Mouse (Mus musculus): Measurements from ENCODE around the gene Tbx5.

Tbx5 gene

DNA sequence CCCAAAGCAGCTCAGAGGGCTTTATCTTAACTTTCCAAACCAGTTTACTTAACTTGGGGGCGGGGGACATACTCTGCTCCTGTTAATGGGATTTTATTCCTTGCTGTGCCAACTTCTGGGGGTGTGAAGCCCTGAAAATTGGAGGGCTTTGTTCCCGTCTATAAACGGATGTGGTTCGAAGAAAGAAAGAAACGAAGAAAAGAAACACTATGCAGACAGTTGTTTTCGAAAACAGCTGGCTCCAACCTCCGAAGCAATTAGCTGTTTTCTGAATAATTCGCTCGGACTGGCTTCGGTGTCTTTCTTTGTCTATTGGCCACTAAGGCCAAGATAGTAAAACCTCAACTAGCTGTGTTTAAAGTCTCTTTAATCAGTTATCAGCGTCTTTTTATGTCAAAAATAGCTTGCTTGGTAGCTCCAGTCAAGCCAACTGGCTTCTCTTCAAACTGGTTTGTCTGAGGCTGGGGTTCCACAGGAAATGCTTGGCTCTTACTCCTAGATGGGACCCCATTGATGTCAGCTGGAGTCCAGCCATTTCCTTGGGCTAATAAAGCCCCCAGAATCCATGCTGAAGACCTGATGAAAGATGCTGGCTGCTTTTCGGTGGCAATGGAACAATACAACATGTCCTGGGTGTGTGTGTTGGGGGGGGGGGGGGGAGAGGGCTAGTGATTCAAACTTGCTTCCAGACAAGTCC, 21.3 kb upstream of the Tbx5 start:
- DNase-seq: no peak

DNA sequence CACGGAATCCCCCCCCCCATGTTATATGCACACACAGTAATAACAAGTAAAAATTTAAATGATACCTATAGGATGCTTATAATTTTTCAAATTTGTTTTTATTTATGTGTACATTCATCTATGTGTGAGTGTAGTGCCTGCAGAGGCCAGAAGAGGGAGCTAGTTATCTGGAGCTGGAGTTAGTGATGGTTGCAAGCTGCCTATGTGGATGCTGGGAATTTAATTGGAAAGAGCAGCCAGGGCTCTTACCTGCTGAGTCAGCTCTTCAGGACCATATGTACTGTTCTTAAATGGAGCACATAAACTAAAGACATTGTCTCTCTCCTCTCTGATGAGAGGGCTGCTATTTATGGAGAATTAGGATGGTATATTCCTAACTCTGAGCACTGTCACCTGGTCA, 17.2 kb upstream of the Tbx5 start:
- no peak for DNase-seq

DNA sequence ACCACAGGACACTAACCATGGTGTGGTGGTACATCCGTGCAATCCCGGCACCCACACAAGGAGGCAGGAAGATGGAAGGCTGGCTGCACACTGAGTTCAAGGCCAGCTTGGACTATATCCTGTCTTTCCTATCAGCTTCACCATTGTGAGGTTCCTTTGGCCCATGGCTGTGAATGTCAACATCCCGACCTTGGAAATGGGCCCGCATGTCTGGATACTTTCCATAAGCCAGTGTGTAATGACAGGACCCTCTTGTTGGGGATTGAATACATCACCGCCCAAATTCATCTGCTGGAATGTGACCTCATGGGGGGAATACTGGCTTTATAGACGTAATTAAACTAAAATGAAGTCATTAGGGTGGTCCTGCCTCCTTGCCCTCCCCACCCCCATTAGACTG, 12.0 kb upstream of the Tbx5 start:
- DNase-seq: no peak

DNA sequence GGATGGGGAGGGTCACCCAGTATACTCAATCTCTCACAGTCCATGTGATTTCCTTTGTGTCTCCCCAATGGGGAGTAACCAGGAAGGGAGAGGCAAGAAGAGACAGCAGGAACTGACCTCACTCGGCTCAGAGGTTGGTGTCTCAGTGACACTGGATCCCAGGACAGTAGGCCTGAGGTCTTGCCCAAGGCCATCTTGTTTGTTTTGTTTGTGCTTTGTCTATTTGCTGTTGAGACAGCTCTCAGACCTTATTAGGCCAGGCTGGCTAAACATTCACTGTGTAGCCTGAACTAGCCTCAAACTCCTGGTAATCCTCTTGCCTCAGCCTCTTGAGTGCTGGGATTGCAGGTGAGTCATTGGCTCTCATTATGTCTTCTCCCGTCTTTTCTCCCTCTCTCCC, 11.0 kb upstream of the Tbx5 start:
- DNase-seq: no peak

DNA sequence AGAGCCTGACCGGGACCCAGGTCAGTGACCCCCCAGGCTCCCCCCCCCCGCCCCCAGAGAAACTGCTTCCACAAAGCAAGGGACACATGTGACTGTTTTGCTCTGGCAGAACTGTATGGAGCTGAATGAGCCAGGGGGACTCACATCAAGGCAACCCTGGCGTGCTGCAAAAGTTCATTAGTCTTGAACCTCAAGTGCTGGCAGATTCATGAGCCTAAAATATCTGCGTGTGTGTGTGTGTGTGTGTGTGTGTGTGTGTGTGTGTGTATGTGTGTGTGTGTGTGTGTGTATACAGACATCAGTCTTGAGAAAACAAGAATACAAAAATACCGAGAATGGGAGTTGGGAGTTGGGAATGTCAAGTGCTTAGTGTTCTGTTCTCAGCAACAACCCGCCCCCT, 5.1 kb upstream of the Tbx5 start:
- no peak for DNase-seq

DNA sequence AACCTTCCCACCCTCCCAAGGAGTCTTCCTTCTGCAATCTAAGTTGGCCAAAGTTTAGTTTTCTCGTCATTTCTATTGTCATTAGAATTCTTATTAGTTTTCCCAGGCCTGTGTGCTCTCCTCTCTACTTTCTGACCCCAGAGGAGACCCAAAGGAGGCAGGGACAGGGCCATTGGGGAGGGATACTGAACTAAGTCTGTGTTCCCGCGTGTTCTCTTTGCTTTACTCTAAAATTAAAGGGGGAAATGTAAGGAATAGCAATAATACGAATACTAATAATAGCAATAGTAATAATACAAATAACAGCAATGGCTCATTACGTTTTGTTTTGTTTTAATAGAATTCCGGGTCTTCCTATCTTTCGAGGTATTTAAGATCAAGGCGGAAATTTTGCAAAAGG, 1.9 kb upstream of the Tbx5 start:
- no peak for DNase-seq

DNA sequence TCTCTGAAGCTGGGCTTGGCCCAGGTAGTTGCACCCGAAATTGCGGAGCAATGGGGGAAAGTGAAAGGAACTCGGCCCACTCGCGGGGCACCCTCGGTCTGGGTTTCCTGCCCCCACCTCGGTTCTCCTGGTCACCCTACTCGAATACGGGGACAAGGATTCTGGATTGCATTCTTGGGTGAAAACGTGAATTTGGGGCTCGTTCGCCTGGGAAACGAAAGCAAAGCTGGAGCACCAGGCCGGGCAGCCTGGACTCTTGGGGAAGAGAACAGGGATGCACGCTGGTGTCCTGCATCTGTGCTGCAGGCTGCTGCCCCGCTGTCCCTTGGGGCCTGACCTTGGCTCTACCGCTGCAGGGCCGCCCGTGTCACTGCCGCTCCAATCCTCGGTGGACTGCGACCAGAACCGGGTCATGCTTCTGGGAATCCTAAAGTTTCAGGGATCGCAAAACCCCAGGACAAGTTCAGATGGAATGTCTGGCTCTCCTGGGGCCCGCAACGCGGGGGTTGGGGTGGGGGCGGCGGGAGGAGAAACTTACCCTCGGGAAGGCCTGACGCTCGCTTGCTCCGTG, 1.2 kb upstream of the Tbx5 start:
- no peak for DNase-seq

DNA sequence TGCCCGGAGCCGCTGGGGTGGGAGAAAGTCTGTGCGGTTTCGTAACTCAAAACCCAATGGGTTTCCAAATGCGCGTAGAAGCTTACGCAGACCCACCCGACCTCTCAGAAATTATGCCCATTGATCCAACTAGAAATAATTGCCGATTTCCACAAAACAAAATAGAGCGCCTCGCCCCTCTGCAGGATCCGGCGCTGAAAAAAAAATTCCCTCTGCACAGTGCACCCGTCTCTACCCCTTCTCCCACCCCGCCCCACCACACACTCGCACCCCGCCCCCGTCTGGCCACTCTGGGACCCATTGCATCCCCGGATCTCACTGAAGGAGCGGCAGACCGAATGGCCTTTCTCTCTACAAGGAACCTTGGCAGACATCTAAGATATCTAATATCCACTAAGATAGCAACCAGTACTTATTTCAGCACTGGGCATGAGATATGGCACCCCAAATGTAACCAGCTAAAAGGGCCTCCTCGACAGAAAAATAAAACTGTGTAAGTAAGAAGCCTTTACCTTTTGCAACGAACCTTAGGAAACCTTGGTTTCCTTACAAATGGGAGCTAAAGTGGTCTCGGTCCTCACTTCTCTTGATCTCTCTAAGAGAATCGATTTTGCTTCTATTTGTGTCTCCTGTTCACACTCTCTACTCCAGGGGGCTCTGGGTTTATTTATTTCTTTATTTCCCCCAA, 533 bp upstream of the Tbx5 start:
- DNase-seq: no peak

DNA sequence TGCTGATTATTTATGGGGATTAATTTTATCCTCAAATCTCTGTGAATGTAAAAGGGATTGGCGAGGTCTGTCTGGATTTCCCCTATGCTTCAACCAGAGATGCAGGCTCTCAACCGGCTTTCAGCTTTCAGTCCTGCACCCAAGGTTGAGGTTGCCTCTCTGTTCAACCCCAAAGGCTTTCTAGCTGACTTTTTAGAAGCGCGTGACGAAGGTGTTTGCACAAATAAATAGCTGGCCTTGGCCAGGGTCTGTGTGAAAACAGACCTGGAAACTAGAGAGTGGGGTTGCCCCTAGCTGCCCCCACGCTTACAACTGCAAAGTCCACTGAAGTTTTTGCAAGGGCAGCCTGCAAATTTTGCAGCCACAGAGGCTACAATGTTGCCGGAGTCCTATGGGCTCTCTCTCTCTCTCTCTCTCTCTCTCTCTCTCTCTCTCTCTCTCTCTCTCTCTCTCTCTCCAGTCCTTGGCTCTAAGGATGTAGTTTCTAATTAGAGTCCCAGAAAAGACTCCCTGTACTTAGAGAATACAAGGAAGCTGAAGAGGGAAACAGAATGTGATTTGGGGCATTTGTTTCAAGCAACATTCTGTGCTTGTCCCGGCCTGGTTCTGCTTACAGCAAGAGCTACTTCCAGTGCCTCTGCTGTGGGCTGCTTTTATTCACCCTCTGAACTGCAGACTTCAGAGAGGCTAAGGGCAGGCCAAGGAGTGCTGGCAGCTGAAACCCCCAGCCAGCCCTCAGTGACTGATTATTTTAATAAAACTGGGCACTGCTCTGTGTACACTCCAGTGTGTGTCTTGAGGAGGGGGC, 959 bp downstream of the Tbx5 start:
- DNase-seq: no peak

DNA sequence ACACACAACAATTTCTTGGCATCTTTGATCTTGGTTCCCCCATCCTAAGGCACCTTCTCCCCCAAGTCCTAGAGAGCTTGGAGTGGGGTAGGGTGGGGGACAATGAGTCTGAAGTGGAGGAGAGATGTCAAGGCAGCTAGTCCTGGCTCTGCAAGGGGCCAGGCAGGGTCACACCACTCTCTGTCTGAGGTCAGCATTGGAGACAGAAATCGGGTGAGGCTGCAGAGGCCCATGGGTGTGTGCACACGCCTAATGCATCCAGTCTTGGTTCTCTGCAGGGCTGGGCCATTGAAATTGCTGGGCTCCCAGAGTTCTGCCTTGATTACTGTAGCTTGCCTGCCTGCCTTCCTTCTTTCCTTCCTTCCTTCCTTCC, 1.5 kb downstream of the Tbx5 start:
- no peak for DNase-seq

DNA sequence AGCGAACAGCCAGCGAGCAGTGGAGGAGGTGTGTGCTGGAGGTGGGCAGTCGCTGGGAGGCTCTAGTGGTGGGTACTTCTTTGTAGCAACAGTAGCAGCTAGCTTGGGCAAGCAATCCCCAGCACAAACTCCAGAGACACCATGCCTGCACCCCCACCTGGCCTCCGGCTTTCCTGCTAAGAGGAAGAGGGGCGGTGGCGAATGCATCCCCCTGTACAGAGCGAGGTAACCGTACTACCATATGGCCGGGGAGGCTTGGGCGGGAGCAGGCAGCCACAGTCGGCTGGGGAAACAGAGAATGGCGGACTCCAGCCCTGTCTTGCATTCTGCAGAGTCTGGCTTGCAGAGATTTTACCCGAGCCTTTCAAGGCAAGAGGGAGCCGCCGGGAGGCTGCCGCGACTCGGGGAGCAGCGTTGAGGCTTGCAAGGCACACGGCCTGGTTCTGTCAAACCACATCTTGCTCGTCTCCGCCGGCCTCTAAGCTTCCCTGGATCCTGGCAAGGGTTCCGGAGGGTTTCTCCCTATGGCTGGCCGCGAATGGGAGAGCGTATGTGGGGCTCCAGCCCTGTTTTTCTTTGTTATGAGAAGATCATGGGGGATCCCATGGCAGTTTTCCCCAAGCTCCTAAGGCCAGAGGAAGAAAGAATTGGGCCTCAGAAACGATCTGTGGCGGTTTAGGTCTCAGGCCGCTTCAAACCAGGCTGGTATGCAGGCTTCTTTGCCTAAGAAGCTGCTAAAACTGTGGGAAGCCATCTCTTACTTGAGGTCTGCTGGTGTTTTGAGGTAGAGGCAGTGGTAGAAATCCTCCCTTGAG, 2.8 kb downstream of the Tbx5 start:
- no peak for DNase-seq

DNA sequence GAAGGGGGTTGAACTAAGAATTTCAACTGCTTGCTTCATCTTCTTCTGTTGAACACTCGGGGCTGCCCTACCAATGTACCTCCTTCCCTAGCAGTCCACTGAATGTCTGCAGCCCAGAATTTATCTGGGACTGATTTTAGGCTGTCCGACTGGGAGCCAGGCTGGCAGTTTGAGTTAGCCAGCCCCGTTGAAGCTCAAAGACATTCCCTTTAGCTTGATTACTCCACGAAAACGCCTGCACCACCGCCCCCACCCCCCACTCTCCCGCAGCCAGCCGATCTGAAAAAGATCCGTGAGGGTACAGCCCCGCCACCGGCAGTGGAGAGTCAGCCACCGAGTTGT, 3.4 kb downstream of the Tbx5 start:
- DNase-seq: no peak

DNA sequence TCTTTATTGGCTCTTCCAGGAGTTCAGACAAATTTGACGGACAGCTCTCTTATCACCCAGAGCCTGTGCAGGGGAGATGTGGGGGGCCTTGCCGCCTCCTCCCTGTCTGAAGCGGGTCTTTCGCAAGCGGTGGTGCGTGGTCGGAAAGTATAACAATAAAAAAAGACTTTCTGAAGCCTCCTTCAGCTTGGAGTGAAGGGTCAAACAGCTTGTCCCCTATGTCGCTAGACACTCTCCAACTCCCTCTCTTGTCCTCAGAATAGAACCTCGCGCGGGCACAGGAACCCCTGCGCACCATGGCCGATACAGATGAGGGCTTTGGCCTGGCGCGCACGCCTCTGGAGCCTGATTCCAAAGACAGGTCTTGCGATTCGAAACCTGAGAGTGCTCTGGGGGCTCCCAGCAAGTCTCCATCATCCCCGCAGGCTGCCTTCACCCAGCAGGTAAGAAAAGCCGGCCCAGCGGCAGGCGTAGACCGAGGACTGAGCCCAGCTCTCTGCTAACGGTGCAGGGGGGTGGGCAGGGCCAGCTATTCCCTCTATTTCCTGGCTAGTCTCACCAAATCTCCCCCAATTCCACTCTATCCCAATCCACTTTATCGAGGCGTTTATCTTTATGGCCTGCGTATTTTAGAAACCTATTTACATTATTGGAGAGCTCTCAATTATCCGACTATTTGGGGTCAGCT, 4.3 kb downstream of the Tbx5 start:
- DNase-seq: no peak

DNA sequence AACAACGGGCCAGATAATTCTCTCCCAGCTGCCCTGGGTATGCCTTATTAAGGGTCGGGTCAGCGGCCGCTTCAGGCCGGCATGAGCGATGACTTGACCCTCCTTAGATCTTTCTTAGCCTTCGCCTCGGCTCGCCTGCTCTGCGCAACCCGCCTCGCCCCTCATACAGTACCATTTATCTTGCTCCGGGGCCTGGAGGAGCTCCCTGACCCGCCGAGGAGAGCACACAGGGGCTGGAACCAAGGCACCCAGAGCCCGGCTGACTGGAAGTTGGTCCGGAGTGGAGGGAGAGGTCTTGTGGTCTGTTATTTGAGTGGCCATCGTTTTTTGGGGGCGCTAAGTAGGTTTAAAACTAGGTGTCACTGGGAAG, 4.8 kb downstream of the Tbx5 start:
- no peak for DNase-seq

DNA sequence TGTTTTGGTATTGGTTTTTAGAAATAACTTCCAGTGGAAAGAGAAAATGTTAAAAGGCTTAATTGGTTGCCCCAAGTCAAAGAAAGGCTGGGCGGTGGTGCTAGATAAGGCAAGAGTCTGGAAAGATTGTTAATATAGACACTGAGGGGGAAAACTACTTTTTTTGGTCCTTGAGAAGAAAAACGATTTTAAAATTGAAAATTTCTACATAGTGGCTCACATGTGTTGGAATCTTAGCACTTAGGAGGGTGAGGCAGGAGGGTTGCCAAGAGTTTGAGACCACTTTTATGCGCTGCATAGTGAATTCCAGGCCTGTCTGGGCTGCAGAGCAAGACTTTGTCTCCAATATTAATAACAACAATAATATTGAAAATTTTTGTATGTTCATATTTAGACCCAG, 5.4 kb downstream of the Tbx5 start:
- DNase-seq: no peak

DNA sequence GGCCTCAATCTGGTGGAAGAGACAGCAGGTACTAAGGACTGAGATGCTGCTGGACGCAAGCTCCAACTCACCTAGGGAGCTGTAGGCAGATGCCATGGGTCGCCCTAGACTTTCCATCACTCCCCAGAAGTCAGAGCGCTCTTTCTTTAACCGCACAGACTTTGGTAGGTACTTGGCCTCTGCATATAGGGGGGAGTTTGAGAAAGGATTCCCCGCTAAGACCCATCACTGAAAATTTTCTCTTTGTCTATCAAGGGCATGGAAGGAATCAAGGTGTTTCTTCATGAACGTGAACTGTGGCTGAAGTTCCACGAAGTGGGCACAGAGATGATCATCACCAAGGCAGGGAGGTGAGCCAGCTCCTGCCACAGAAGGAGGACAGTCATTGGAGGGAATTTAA, 6.0 kb downstream of the Tbx5 start:
- DNase-seq: no peak

DNA sequence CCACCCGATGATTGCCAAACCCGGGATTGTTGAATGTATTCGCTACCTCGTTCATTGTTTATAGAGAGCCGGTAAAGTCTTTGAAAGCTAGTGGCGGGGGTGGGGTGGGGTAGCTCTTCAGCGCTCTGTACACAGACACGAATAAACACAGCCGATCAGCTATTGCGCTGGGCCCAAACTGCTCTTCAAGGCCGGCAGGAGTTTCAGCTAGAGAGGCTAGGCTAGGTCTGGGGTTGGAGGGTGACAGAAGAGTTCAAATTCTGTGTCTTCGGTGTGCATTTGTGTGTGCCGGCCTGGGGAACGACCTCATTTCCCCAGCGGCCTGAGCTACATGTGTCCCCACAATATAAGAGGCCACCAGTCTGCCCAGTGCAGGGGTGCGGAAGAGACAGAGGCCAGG, 6.7 kb downstream of the Tbx5 start:
- no peak for DNase-seq

DNA sequence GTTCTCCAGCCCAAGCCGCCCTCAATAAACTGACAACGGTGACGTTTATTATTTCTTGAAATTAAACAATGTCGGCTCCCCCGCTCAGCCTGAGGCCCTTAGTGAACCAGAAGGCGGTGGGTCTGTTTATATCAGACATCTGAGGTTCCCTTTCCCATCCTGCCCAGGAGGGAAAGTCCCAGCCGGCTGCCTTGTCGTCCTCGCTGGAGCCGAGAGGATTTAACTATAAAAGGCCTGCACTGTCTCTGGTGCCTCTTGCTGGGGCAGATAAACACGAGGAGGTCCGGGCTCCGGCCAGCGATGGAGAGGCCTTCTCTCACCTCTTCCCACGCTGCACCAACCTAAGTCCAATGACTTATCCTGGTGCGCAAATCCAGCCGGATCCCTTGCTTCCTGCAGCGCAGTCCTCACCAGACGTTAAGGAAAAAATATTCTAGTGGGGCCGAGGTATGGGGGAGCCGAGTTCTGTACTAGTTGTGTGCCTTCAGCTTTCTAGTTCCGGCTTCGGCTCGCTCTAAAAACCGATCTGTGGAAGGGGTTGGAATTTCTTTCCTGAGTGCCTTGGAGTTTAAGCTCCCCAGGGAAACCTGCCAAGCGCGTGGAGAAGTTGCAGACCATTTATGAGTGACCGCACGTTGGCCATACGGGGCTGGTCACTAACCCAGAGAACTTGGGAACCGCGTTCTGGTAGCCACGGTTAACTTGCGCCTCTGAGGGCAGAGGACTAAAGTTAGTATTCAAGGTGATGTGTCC, 7.3 kb downstream of the Tbx5 start:
- DNase-seq: no peak

DNA sequence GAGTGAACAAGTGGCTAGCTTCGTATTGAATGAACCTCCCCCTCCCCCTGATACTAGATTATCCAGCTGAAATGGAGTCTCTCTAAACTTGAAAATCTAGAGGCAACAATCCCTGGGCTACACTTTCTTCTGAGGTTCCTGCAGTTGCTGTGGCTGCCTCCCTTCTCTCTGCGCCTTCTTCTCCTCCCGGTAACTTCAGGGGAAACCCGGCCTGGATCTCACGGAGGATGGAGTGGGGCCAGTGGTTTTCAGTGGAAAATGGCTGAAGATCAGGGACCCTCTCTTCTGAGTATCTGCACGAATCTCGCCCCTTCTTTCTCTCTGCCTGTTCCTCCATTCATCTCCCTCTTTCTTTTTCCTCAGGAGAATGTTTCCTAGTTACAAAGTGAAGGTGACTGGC, 7.9 kb downstream of the Tbx5 start:
- no peak for DNase-seq

DNA sequence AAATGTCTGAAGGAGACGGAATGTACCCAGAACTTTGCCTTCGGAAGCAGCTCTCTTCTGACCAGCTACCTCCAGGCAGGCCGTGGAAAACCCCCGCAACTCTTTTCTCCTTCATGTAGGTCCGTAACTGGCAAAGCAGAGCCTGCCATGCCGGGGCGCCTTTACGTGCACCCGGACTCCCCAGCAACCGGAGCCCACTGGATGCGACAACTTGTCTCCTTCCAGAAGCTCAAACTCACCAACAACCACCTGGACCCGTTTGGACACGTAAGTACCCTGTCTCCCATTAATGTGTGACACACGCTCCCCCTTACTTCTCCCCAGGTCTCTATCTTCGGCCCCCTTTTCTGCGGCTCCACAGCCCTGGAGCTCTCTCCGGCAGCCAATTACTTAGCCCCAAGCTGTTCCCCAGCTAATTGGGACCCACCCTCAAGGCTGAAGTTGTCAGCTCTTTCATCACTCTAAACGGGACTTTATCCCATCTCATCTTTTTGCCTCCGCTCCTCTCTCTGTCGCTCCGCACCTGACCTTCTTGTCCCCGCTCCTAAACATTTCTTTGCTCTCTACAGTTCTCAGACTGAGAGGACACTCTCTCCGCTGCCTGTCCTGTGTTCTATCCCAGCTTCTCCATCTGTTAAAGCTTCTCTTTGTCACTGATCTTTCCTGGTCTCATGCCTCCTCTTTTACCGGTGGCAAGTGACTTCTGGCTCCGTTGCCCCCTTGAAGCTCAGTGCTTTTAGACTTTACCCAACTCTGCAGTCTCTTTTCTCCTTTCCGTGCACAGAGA, 9.4 kb downstream of the Tbx5 start:
- DNase-seq: no peak
